Mouse (Mus musculus) E14TG2a.4 (cell line): ENCODE data around the gene Akr1a1.

Experiments
- CTCF ChIP-seq: conservative IDR thresholded peaks from 2 replicates; pipeline ENCODE4 v1.5.1; 2014; ENCODE audit warnings: low read length
- POU5F1 ChIP-seq: IDR thresholded peaks from 2 replicates; pipeline ENCODE4 v1.6.1; 2014; ENCODE audit warnings: low read length, borderline replicate concordance

DNA sequence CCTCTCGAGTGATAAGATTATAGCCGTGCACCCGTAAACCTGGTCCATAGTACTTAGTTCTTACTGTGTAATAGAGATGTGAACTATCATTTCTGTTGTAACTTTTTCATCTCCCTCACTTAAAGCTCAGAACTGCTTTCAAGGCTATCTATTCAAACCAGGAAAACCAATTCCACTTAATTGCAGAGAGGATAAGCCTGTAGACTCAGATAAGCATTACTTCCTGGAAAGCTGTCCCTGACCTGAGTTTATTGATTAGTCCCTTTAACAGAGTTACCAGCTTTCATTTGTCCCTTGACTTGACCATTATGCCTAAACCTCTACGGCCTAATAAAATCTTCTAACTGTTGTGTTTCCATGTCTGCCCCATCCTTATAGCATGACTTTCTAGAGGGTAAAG is 32.5 kb upstream of the Akr1a1 start:
- TF ChIP-seq CTCF: no peak
- TF ChIP-seq POU5F1: no peak
